Mouse (Mus musculus) spleen, postnatal 14 days (tissue): ENCODE results near the gene Cacng4.

Experiments used
- DNase-seq, 2 experiments: peaks; one replicate each; pipeline ENCODE4 v3.0.0; 2021 to 2022; ENCODE audit warnings: low spot score in 2 of 2

Cacng4 gene

GRCm38 (mm10) chr11:107794547-107795269 is at the start of gene Cacng4:
Cacng4 (minus strand) TSS chr11:107794557.
- no peak for DNase-seq

GRCm38 (mm10) chr11:107833351-107834040 is 39.1 kb upstream of the Cacng4 start:
- no peak for DNase-seq

- no peak for DNase-seq
These were observed 22.8 kb upstream of the Cacng4 start for GRCm38 (mm10) chr11:107817196-107817595.

GRCm38 (mm10) chr11:107812941-107813648 is 18.7 kb upstream of the Cacng4 start:
- no peak for DNase-seq

- no peak for DNase-seq
These were observed 18.1 kb upstream of the Cacng4 start for GRCm38 (mm10) chr11:107812429-107812828.

GRCm38 (mm10) chr11:107808508-107808907 is 14.2 kb upstream of the Cacng4 start:
- no peak for DNase-seq

- no peak for DNase-seq
These were observed 11.7 kb upstream of the Cacng4 start for GRCm38 (mm10) chr11:107806058-107806457.

- no peak for DNase-seq
These were observed 7.6 kb upstream of the Cacng4 start for GRCm38 (mm10) chr11:107801946-107802345.

- no peak for DNase-seq
These were observed 5.0 kb upstream of the Cacng4 start for GRCm38 (mm10) chr11:107799331-107799730.

GRCm38 (mm10) chr11:107796346-107796745 is 2.0 kb upstream of the Cacng4 start:
- no peak for DNase-seq

GRCm38 (mm10) chr11:107795384-107796035 is 1.2 kb upstream of the Cacng4 start:
- DNase-seq, result no peak

- DNase-seq, result no peak
These were observed 259 bp downstream of the Cacng4 start for GRCm38 (mm10) chr11:107794103-107794493.

GRCm38 (mm10) chr11:107793200-107794102 is 906 bp downstream of the Cacng4 start:
- DNase-seq, result no peak

- DNase-seq, result no peak
These were observed 2.2 kb downstream of the Cacng4 start for GRCm38 (mm10) chr11:107792136-107792535.

GRCm38 (mm10) chr11:107785761-107786160 is 8.6 kb downstream of the Cacng4 start:
- DNase-seq, result no peak

- DNase-seq, result no peak
These were observed 9.1 kb downstream of the Cacng4 start for GRCm38 (mm10) chr11:107785288-107785687.

- no peak for DNase-seq
These were observed 10.2 kb downstream of the Cacng4 start for GRCm38 (mm10) chr11:107783861-107784754.

GRCm38 (mm10) chr11:107782591-107782990 is 11.8 kb downstream of the Cacng4 start:
- DNase-seq, result no peak

GRCm38 (mm10) chr11:107778859-107779258 is 15.5 kb downstream of the Cacng4 start:
- DNase-seq, result no peak

- DNase-seq, result no peak
These were observed 16.9 kb downstream of the Cacng4 start for GRCm38 (mm10) chr11:107777487-107777886.
